Mouse (Mus musculus): ENCODE measurements around the gene Utp20.

DNA sequence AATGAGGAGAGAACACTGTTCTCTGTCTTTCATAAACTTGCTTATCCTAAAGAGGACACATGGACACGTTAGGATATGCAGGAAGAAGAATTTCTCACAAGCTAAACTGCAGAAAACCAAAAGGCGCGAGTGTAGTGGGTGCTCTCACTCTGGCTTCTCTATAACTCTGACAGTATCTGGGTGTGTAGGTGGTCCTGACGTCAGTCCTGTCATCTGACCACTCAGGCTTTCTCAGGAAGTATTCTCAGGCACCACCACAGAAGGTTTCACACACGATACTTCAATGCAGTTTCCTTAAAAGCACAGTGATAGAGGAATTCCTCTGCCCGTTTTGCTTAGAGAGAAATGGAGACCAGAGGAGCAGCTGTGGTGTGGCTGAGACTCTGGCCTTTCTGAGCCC is 50.4 kb downstream of the Utp20 start:
- TF ChIP-seq ZC3H11A (IDR thresholded peaks at IDR 0.05; ENCODE audit: borderline replicate concordance, low read depth, low read length) (no peak), MAFK (IDR thresholded peaks at IDR 0.05; ENCODE audit: insufficient read depth, low read depth, low read length) (no peak), HCFC1 (IDR thresholded peaks at IDR 0.05; ENCODE audit: borderline replicate concordance, insufficient read depth, low read length) (no peak), CHD2 (IDR thresholded peaks at IDR 0.05; ENCODE audit: low read depth, low read length) (no peak), ZNF384 (IDR thresholded peaks at IDR 0.05; ENCODE audit: low read depth, low read length) (no peak)

Measured in ES-E14 (cell line).